Mouse (Mus musculus): ENCODE data around the gene Zfp64. TPM values are rescaled to one million over a fixed set of nuclear protein-coding genes. Genes with fewer than 3 reads are reported as not detected.

The Zfp64 gene
- total and polyA plus RNA-seq, 2 experiments from 2014 or later: 10.9 to 15.4 TPM

DNA sequence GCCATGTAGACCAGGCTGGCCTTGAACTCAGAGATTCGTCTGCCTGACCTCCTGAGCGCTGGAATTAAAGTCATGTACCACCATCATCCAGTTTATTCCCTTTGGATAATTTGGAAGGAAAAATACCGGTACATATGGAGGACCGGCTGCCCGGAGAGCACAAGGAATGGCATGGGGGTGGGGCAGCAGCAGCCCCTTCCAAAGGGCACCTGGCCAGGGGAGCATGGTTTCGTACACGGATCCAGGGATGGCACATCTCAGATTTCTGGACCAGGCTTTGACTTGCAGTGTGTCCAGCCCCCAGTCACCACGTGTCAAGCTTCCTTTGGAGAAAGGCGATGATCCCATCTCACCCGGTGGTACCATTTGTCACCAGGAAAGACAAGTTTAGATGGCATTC lies 78.8 kb downstream of the Zfp64 start:
- TF ChIP-seq EP300 (IDR thresholded peaks at IDR 0.05; ENCODE audit: low read depth) (no peak), CTCF (IDR thresholded peaks at IDR 0.05; ENCODE audit: low read depth) (no peak)
- Histone ChIP-seq H3K4me3 (ENCODE audit: low read depth, low read length) (no peak overlapping the region), H3K4me1 (ENCODE audit: control insufficient read depth, insufficient read depth) (no peaks in the 10 kb centered on the region), H3K4me2 (ENCODE audit: low read depth, low read length) (no peak overlapping the region), H3K9me3 (replicated peaks; ENCODE audit: control insufficient read depth, low read length) (no peaks in the 10 kb centered on the region), H3K27ac (ENCODE audit: low read depth) (no peak overlapping the region), H3K36me3 (replicated peaks; ENCODE audit: control insufficient read depth, insufficient read depth, low read length) (no peaks in the 10 kb centered on the region), H3K27me3 (ENCODE audit: control insufficient read depth, insufficient read depth, low read length) (no peaks in the 10 kb centered on the region), H3K9ac (replicated peaks; ENCODE audit: low read depth, low read length) (no peak overlapping the region)
- 79% methylated on average over 10 of the region's 10 CpGs for WGBS
- no peak for DNase-seq (ENCODE audit: low spot score)
- no peak for ATAC-seq (ENCODE audit: insufficient read depth, low read depth)

- Histone ChIP-seq H3K9ac (replicated peaks; ENCODE audit: low read depth, low read length) (no peak overlapping the region), H3K27ac (ENCODE audit: low read depth) (no peak overlapping the region), H3K36me3 (replicated peaks; ENCODE audit: control insufficient read depth, insufficient read depth, low read length) (no peaks in the 10 kb centered on the region), H3K4me3 (ENCODE audit: low read depth, low read length) (no peak overlapping the region), H3K9me3 (replicated peaks; ENCODE audit: control insufficient read depth, low read length) (no peaks in the 10 kb centered on the region), H3K4me1 (ENCODE audit: control insufficient read depth, insufficient read depth) (no peaks in the 10 kb centered on the region), H3K27me3 (ENCODE audit: control insufficient read depth, insufficient read depth, low read length) (no peaks in the 10 kb centered on the region), H3K4me2 (ENCODE audit: low read depth, low read length) (no peak overlapping the region)
- no peak for TF ChIP-seq EP300 (IDR thresholded peaks at IDR 0.05; ENCODE audit: low read depth)
- TF ChIP-seq CTCF (IDR thresholded peaks at IDR 0.05; ENCODE audit: low read depth): no peak
- ATAC-seq (ENCODE audit: insufficient read depth, low read depth): no peak
- 94% methylated on average over 6 of the region's 6 CpGs for WGBS
- DNase-seq (ENCODE audit: low spot score): no peak
These were observed 80.9 kb downstream of the Zfp64 start for GRCm38 (mm10) chr2:168874498-168874897.

DNA sequence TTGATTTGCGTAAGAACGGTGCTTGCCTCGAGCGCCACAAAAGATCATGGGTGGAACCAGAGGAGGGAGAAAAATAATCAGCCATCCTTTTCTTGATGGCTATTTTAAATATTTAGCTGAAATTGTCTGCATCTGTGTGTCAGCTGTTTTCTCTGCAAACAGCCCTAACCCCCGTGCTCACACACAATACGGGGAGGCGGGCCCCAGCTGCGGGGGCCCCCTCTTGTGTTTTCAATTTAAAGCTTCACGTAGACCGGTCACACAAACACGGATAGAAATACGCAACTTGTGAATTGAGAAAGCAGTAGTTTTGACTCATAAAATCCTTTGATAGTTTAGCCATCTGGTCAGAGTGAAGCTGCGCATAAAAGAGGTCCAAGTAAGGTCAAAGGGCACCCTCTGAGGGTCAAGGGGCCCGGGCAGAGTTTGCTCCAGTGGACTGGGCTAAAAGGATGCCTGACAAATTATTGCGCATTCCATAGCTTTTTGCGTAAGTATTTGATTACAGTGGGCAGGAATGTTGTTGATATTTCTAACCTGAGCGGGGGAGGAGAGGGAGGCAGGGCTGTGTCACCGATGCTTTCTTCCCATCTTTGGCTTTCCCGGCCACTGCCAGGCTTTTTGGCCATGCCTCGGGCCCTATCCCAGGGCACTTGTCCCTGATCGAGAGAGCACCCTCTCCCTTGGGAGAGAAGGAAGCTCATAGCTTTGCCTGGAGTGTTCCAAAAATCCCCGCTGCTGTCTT lies 83.4 kb downstream of the Zfp64 start:
- ATAC-seq (ENCODE audit: insufficient read depth, low read depth): no peak
- 59% methylated on average over 22 of the region's 22 CpGs for WGBS
- H3K4me3 ChIP-seq (ENCODE audit: low read depth, low read length): no peak overlapping the region

GRCm38 (mm10) chr2:168870480-168870879 lies 84.9 kb downstream of the Zfp64 start:
- 59% methylated on average over 4 of the region's 4 CpGs for WGBS

More for the DNA sequence above, 83.4 kb downstream of the Zfp64 start:
- no peak overlapping the region for H3K9ac ChIP-seq (replicated peaks; ENCODE audit: low read depth, low read length)
- H3K36me3 ChIP-seq (replicated peaks; ENCODE audit: control insufficient read depth, insufficient read depth, low read length): no peaks in the 10 kb centered on the region
- TF ChIP-seq CTCF (IDR thresholded peaks at IDR 0.05; ENCODE audit: low read depth) (no peak), EP300 (IDR thresholded peaks at IDR 0.05; ENCODE audit: low read depth) (no peak)
- no peak overlapping the region for H3K4me2 ChIP-seq (ENCODE audit: low read depth, low read length)
- no peaks in the 10 kb centered on the region for H3K4me1 ChIP-seq (ENCODE audit: control insufficient read depth, insufficient read depth)
- no peak for DNase-seq (ENCODE audit: low spot score)
- no peaks in the 10 kb centered on the region for H3K27me3 ChIP-seq (ENCODE audit: control insufficient read depth, insufficient read depth, low read length)
- H3K27ac ChIP-seq (ENCODE audit: low read depth): no peak overlapping the region
- H3K9me3 ChIP-seq (replicated peaks; ENCODE audit: control insufficient read depth, low read length): no peaks in the 10 kb centered on the region

GRCm38 (mm10) chr2:168866942-168867341 lies 88.4 kb downstream of the Zfp64 start:
- Histone ChIP-seq H3K27ac (ENCODE audit: low read depth) (no peak overlapping the region), H3K27me3 (ENCODE audit: control insufficient read depth, insufficient read depth, low read length) (no peaks in the 10 kb centered on the region), H3K36me3 (replicated peaks; ENCODE audit: control insufficient read depth, insufficient read depth, low read length) (no peaks in the 10 kb centered on the region), H3K9ac (replicated peaks; ENCODE audit: low read depth, low read length) (no peak overlapping the region), H3K4me2 (ENCODE audit: low read depth, low read length) (no peak overlapping the region), H3K9me3 (replicated peaks; ENCODE audit: control insufficient read depth, low read length) (no peaks in the 10 kb centered on the region), H3K4me1 (ENCODE audit: control insufficient read depth, insufficient read depth) (no peaks in the 10 kb centered on the region), H3K4me3 (ENCODE audit: low read depth, low read length) (no peak overlapping the region)
- DNase-seq (ENCODE audit: low spot score): no peak
- no peak for ATAC-seq (ENCODE audit: insufficient read depth, low read depth)
- TF ChIP-seq EP300 (IDR thresholded peaks at IDR 0.05; ENCODE audit: low read depth): no peak
- TF ChIP-seq CTCF (IDR thresholded peaks at IDR 0.05; ENCODE audit: low read depth): no peak
- 63% methylated on average over 8 of the region's 8 CpGs for WGBS

More at GRCm38 (mm10) chr2:168870480-168870879, 84.9 kb downstream of the Zfp64 start:
- H3K27ac ChIP-seq (ENCODE audit: low read depth): no peak overlapping the region
- no peak overlapping the region for H3K4me2 ChIP-seq (ENCODE audit: low read depth, low read length)
- H3K9me3 ChIP-seq (replicated peaks; ENCODE audit: control insufficient read depth, low read length): no peaks in the 10 kb centered on the region
- TF ChIP-seq EP300 (IDR thresholded peaks at IDR 0.05; ENCODE audit: low read depth): no peak
- peak; percentile 30; the same call in 1 of the 2 replicates for TF ChIP-seq CTCF (IDR thresholded peaks at IDR 0.05; ENCODE audit: low read depth)
- DNase-seq (ENCODE audit: low spot score) (no peak), ATAC-seq (ENCODE audit: insufficient read depth, low read depth) (no peak)
- H3K36me3 ChIP-seq (replicated peaks; ENCODE audit: control insufficient read depth, insufficient read depth, low read length): no peaks in the 10 kb centered on the region
- H3K4me1 ChIP-seq (ENCODE audit: control insufficient read depth, insufficient read depth): no peaks in the 10 kb centered on the region
- no peak overlapping the region for H3K9ac ChIP-seq (replicated peaks; ENCODE audit: low read depth, low read length)
- no peak overlapping the region for H3K4me3 ChIP-seq (ENCODE audit: low read depth, low read length)
- no peaks in the 10 kb centered on the region for H3K27me3 ChIP-seq (ENCODE audit: control insufficient read depth, insufficient read depth, low read length)

DNA sequence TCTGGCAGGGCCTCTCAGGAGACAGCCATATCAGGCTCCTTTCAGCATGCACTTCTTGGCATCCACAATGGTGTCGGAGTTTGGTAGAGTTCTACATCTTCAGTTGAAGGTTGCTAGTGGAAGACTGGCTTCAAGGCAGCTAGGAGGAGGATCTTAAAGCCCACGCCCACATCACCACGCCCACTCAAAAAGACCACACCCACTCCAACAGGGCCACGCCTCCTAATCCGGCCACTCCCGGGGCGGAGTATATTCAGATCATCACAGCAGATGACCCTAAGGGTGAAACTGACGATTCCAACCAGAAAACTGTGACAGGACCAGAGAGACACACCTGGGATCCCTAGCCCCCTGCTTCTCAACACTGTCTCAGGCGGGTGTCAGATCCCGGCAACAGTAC lies 89.0 kb downstream of the Zfp64 start:
- Histone ChIP-seq H3K4me3 (ENCODE audit: low read depth, low read length) (no peak overlapping the region), H3K27ac (ENCODE audit: low read depth) (no peak overlapping the region), H3K27me3 (ENCODE audit: control insufficient read depth, insufficient read depth, low read length) (no peaks in the 10 kb centered on the region), H3K36me3 (replicated peaks; ENCODE audit: control insufficient read depth, insufficient read depth, low read length) (no peaks in the 10 kb centered on the region), H3K4me1 (ENCODE audit: control insufficient read depth, insufficient read depth) (no peaks in the 10 kb centered on the region), H3K9ac (replicated peaks; ENCODE audit: low read depth, low read length) (no peak overlapping the region), H3K9me3 (replicated peaks; ENCODE audit: control insufficient read depth, low read length) (no peaks in the 10 kb centered on the region), H3K4me2 (ENCODE audit: low read depth, low read length) (no peak overlapping the region)
- DNase-seq (ENCODE audit: low spot score) (no peak), ATAC-seq (ENCODE audit: insufficient read depth, low read depth) (no peak)
- 63% methylated on average over 10 of the region's 10 CpGs for WGBS
- TF ChIP-seq CTCF (IDR thresholded peaks at IDR 0.05; ENCODE audit: low read depth) (no peak), EP300 (IDR thresholded peaks at IDR 0.05; ENCODE audit: low read depth) (no peak)
